Mouse (Mus musculus): Measurements from ENCODE around the gene Smtn. TPM values are rescaled to one million over a fixed set of nuclear protein-coding genes. Genes with fewer than 3 reads are reported as not detected.

Smtn gene
- polyA plus RNA-seq, 1 experiment from 2014 or later: 79.2 TPM

DNA sequence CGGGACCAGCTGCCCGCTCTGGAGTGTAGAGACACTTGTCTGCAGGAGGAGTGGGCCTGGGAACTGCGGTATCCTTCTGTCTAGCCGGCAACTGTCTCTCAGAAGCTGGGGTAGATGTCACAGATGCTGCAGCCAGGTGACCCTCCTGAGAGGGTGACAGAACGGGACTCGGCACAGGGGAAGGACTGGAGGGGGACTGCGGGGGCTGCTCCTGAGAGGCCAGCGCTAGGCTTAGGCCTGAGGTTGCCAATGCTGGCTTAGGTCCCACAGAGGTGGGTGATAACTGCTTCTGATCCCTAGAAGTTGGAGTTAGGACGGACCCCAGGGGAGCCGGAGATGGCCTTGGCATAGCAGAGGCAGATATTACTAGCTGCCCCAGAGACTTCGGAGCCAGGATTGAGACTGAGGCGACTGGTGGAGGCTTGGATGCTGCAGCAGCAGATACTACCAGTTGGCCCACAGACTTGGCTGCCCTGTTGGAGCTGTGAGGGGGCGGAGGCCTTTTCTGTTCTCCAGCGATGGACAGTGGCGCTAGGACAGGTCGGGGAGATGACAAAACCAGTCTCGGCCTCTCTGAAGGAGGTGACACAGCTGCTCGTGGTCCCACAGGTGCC lies 37.8 kb downstream of the Smtn start:
- 77% methylated on average over 18 of the region's 18 CpGs for WGBS
- no peak for ATAC-seq (replicated peaks; ENCODE audit: insufficient number of reproducible peaks, insufficient read depth, low FRiP score, low read depth)
- H3K4me2 ChIP-seq: no peak overlapping the region
- H3K9me3 ChIP-seq (replicated peaks): no peaks in the 10 kb centered on the region
- H3K4me1 ChIP-seq (replicated peaks): peaks cover 23% of the 10 kb centered on the region
- no peak overlapping the region for H3K9ac ChIP-seq
- H3K27ac ChIP-seq: no peak overlapping the region
- H3K27me3 ChIP-seq: no peaks in the 10 kb centered on the region
- no peak overlapping the region for H3K4me3 ChIP-seq
- no peaks in the 10 kb centered on the region for H3K36me3 ChIP-seq

DNA sequence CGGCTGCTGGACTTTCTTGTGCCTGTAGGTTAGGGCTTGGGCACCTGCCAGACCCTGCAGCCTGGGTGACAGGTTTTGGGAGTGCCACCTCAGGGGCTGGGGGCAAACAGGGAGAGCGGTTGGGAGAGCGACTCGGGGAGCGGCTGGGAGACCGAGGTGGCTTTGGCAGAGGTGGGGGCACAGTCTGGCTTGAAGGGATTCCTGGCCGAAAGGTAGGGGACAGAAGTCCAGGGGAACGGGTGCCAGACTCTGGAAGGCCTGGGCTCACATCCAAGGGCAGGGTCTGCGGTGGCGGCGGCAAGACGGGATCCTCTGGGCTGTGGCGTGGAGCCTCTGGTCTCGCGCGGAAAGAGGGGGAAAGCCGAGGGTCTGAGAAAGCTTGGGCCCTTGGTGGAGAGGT lies 38.4 kb downstream of the Smtn start:
- H3K27me3 ChIP-seq: no peaks in the 10 kb centered on the region
- H3K4me3 ChIP-seq: no peak overlapping the region
- peaks cover 23% of the 10 kb centered on the region for H3K4me1 ChIP-seq (replicated peaks)
- H3K4me2 ChIP-seq: no peak overlapping the region
- no peaks in the 10 kb centered on the region for H3K9me3 ChIP-seq (replicated peaks)
- no peak overlapping the region for H3K27ac ChIP-seq
- no peak for ATAC-seq (replicated peaks; ENCODE audit: insufficient number of reproducible peaks, insufficient read depth, low FRiP score, low read depth)
- no peak overlapping the region for H3K9ac ChIP-seq
- no peaks in the 10 kb centered on the region for H3K36me3 ChIP-seq
- WGBS: 74% methylated on average over 17 of the region's 17 CpGs

DNA sequence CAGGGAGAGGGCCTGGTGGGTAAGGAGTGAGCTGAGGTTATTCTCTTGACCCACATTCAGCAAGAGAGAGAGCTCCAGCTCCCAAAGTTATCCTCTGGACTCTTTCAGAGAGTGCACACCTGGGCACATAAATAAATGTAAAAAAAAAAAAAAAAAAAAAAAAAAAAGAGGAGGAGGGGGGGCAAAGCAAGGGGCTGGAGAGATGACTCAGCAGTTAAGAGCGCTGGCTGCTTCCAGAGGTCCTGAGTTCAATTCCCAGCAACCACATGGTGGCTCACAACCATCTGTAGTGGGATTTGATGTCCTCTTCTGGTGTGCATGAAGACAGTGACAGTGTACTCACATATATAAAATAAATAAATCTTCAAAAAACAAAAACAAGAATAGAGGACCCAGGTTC lies 43.1 kb downstream of the Smtn start:
- Histone ChIP-seq H3K9me3 (replicated peaks) (no peaks in the 10 kb centered on the region), H3K27me3 (no peaks in the 10 kb centered on the region), H3K4me3 (no peak overlapping the region), H3K27ac (no peak overlapping the region), H3K9ac (no peak overlapping the region), H3K4me1 (replicated peaks) (0 out of 2 replicates have a peak, but pooled peaks cover under 1% of the 10 kb centered on the region), H3K36me3 (no peaks in the 10 kb centered on the region), H3K4me2 (no peak overlapping the region)
- 95% methylated on average over 1 of the region's 1 CpGs for WGBS
- ATAC-seq (replicated peaks; ENCODE audit: insufficient number of reproducible peaks, insufficient read depth, low FRiP score, low read depth): no peak

DNA sequence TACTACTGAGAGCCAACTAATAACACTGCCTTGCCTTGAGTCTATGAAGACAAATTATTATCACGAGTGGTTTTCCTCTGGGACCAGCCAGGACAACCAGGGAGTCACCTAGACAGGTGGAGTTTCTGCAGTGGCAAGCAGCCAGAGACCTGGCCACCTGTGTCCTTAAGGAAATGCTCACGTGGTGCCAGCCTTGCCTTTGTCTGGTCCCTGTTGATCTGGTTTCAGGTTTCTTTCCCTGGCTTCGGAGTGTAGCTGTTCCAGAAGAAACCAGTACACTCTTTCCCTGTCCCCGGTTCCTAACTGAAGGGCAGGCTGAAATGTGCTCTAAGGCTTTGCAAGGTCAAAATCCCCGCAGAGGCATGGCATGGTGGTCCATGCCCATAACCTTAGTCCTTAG lies 43.7 kb downstream of the Smtn start:
- Histone ChIP-seq H3K4me3 (no peak overlapping the region), H3K4me1 (replicated peaks) (0 out of 2 replicates have a peak, but pooled peaks cover 5% of the 10 kb centered on the region), H3K9me3 (replicated peaks) (no peaks in the 10 kb centered on the region), H3K36me3 (no peaks in the 10 kb centered on the region), H3K27ac (no peak overlapping the region), H3K27me3 (no peaks in the 10 kb centered on the region), H3K9ac (no peak overlapping the region), H3K4me2 (no peak overlapping the region)
- no peak for ATAC-seq (replicated peaks; ENCODE audit: insufficient number of reproducible peaks, insufficient read depth, low FRiP score, low read depth)
- 52% methylated on average over 5 of the region's 5 CpGs for WGBS

DNA sequence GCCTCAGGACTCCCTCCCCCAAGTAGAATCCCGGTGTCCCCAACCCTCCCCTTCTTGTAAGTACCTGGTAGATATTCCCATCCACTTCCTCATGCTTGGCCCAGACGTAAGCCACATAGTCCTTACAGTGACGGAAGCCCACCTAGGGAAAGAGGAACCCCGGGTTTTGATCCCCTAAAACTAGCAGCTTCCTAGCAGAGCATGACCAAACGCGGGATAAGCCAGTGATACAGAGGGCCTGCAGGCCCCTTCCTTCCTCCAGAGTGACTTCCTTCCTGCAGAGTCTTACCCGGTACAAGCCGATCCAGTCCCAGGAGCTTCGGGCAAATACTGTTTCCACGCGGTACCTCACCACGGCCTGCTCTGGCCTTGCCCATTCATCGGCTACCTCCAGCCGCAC lies 44.9 kb downstream of the Smtn start:
- no peak overlapping the region for H3K27ac ChIP-seq
- H3K27me3 ChIP-seq: no peaks in the 10 kb centered on the region
- H3K9ac ChIP-seq: no peak overlapping the region
- H3K4me2 ChIP-seq: no peak overlapping the region
- no peaks in the 10 kb centered on the region for H3K9me3 ChIP-seq (replicated peaks)
- no peak overlapping the region for H3K4me3 ChIP-seq
- 77% methylated on average over 14 of the region's 14 CpGs for WGBS
- H3K36me3 ChIP-seq: no peaks in the 10 kb centered on the region
- no peak for ATAC-seq (replicated peaks; ENCODE audit: insufficient number of reproducible peaks, insufficient read depth, low FRiP score, low read depth)
- H3K4me1 ChIP-seq (replicated peaks): 0 out of 2 replicates have a peak, but pooled peaks cover 5% of the 10 kb centered on the region

DNA sequence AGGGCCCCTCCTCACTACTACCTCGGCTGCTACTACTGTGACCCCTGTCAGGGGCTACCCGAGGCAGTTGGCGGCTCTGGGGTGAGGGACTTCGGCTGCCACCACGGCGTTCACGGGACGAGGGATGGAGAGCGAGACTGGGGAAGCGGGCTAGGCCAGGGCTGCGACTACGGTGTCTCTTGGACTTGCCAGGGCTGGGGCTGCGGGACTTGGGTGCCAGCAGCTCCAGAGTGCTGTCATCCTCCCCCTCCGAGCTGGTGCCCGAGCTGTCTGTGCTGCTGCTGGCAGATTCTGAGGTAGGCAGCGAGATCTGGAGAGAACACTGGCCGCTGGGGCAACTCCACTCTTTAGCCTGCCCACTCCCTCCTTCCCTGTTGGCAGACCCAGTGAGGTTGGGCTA lies 45.6 kb downstream of the Smtn start:
- WGBS: 75% methylated on average over 17 of the region's 17 CpGs
- Histone ChIP-seq H3K9me3 (replicated peaks) (no peaks in the 10 kb centered on the region), H3K4me3 (no peak overlapping the region), H3K9ac (no peak overlapping the region), H3K27ac (no peak overlapping the region), H3K36me3 (no peaks in the 10 kb centered on the region), H3K27me3 (no peaks in the 10 kb centered on the region), H3K4me2 (no peak overlapping the region), H3K4me1 (replicated peaks) (0 out of 2 replicates have a peak, but pooled peaks cover 5% of the 10 kb centered on the region)
- ATAC-seq (replicated peaks; ENCODE audit: insufficient number of reproducible peaks, insufficient read depth, low FRiP score, low read depth): no peak; the same call in 1 of the 2 replicates

DNA sequence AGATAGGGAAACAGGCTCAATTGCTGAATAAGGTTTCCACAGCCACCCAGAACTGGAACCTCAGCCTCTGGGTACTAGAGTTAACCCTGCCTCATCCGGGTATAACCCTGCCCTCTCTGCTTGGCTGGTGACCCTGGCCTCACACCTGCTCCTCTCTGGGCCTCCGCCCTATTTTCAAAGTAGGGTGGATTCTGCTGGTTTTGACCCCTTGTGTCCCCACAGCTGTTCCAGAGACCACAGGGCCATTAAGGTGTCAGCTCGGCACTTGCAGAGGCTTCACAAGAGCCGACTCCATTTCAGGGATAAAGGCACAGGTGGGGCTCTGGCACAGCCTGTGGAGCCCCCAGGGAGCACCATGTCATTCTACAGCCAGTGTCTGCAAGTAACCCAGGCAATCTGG lies 47.7 kb downstream of the Smtn start:
- Histone ChIP-seq H3K9me3 (replicated peaks) (no peaks in the 10 kb centered on the region), H3K36me3 (no peaks in the 10 kb centered on the region), H3K4me3 (no peak overlapping the region), H3K4me1 (replicated peaks) (peaks cover 10% of the 10 kb centered on the region; the same call in 1 of the 2 replicates), H3K4me2 (no peak overlapping the region), H3K27me3 (no peaks in the 10 kb centered on the region), H3K9ac (no peak overlapping the region), H3K27ac (no peak overlapping the region)
- no peak for ATAC-seq (replicated peaks; ENCODE audit: insufficient number of reproducible peaks, insufficient read depth, low FRiP score, low read depth)
- WGBS: 69% methylated on average over 4 of the region's 4 CpGs

DNA sequence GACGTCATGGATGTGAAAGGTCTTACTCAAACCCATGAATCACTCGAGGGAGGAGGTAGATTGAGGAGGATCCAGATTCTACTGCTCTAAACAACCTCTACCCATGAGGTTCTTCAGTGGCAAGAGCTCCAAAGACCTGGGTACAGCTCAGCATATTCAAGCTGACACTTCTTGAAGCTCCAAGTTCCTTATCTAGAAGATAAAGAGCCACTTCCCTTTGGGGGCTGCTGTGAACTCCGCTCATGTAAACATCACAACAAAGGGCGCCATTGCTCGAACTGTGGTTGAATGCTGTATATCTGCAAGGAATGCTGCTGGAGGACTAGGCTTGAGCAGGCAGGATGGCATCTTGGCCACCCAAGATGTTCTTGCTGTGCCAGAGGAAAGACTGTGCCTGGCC lies 51.4 kb downstream of the Smtn start:
- 49% methylated on average over 5 of the region's 5 CpGs for WGBS

DNA sequence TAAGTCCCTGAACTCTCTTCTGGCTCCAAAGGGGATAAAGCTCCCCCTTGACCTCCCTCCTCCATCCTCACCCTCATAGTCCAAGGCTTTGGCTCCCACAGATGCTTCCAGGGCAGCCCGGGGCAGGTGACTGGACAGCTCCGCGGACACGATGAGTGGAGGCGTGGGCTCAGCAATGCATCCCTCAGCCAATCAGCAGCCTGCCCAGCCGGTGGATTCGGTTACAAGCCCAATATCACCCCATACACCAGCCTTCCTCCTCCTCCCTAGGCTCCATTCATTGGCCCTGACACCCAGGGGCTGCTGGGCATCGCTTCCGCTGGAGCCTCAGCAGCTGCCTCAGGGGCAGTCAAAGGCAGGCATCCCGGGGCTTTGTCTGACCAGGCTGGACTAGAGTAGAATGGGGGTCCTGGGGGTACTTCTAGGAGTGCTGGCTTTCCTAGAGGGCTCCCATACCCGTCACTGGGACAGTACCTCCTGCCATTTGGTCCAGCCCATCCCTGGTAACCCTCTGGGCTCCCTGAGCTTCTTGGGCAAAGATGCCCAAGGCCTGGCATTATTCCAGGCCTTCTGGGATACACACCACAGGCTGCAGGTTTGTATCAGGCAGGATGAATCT lies 52.4 kb downstream of the Smtn start, which contains the start of gene Pla2g3:
TSS of gene Pla2g3 (plus strand) at position 333 of the 619 bp plus-strand sequence.
- WGBS: 35% methylated on average over 11 of the region's 11 CpGs
- Histone ChIP-seq H3K36me3 (no peaks in the 10 kb centered on the region), H3K9ac (no peak within 1 kb of the TSS), H3K27ac (no peak within 1 kb of the TSS), H3K9me3 (replicated peaks) (no peaks in the 10 kb centered on the region), H3K4me3 (no peak within 1 kb of the TSS), H3K4me1 (replicated peaks) (peaks cover 13% of the 10 kb centered on the region; the same call in 1 of the 2 replicates), H3K27me3 (no peaks in the 10 kb centered on the region), H3K4me2 (no peak within 1 kb of the TSS)
- ATAC-seq (replicated peaks; ENCODE audit: insufficient number of reproducible peaks, insufficient read depth, low FRiP score, low read depth): no peak

More for the DNA sequence above, 51.4 kb downstream of the Smtn start:
- no peak for ATAC-seq (replicated peaks; ENCODE audit: insufficient number of reproducible peaks, insufficient read depth, low FRiP score, low read depth)
- Histone ChIP-seq H3K9ac (no peak overlapping the region), H3K27me3 (no peaks in the 10 kb centered on the region), H3K27ac (no peak overlapping the region), H3K9me3 (replicated peaks) (no peaks in the 10 kb centered on the region), H3K36me3 (no peaks in the 10 kb centered on the region), H3K4me3 (no peak overlapping the region), H3K4me2 (no peak overlapping the region), H3K4me1 (replicated peaks) (peaks cover 13% of the 10 kb centered on the region; the same call in 1 of the 2 replicates)

DNA sequence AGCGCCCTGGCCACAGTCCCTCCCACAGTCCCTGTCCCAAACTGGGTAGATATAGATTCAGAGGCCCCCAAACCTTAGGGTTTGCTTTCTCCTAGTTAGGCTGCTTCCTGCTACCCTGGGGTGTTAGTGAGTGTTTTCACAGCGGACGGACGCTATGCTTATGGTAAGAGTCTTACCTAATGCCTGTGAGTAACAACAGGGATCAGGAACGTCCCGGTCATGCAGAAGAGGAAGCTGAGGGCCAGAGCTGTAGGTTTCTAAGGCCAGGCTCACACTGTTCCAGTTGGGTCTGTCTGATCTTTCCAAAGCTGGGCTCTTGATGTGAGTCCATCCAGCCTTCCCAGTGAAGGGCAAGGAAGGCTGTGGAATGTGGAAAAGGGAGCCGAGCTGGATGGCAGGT lies 54.1 kb downstream of the Smtn start:
- Histone ChIP-seq H3K27me3 (no peaks in the 10 kb centered on the region), H3K9ac (no peak overlapping the region), H3K27ac (no peak overlapping the region), H3K9me3 (replicated peaks) (no peaks in the 10 kb centered on the region), H3K4me2 (no peak overlapping the region), H3K4me1 (replicated peaks) (peaks cover 8% of the 10 kb centered on the region; the same call in 1 of the 2 replicates), H3K4me3 (no peak overlapping the region), H3K36me3 (no peaks in the 10 kb centered on the region)
- ATAC-seq (replicated peaks; ENCODE audit: insufficient number of reproducible peaks, insufficient read depth, low FRiP score, low read depth): no peak
- 67% methylated on average over 7 of the region's 7 CpGs for WGBS

DNA sequence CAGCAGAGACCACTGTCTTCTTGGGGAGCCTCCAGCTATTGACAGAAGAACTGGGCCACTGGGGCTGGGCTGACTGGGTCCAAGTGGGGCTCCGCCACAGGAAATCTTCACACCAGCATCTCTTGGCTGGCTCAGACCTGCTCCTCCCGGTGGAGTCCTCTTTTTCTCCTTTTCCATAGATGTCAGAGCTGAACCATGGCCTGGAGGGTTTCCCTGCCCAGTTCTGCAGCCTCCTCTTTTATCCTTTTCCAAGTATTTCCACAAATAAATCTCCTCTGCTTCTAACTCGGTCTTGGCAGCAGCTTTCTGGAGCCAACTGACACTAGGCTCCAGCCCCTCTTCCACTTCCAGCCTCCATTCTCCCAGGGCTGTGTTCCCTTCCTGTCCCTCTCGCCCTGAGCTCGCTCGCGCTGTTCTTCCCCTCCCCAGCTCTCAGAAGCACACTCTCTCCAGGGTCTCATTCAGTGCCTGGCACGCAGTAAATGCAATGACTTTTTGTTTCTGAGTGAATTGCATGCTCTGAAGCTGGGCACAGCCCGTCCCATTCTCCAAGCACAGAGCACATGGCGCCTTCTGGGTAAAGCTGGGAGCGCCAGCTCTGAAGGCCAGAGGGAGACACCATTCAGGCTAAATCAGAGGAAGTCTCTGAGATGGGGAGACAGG lies 56.3 kb downstream of the Smtn start:
- no peak overlapping the region for H3K27ac ChIP-seq
- 51% methylated on average over 11 of the region's 11 CpGs for WGBS
- H3K4me2 ChIP-seq: no peak overlapping the region
- no peaks in the 10 kb centered on the region for H3K9me3 ChIP-seq (replicated peaks)
- no peaks in the 10 kb centered on the region for H3K36me3 ChIP-seq
- no peaks in the 10 kb centered on the region for H3K27me3 ChIP-seq
- no peak overlapping the region for H3K9ac ChIP-seq
- no peak for ATAC-seq (replicated peaks; ENCODE audit: insufficient number of reproducible peaks, insufficient read depth, low FRiP score, low read depth)
- H3K4me3 ChIP-seq: no peak overlapping the region
- peaks cover 8% of the 10 kb centered on the region; the same call in 1 of the 2 replicates for H3K4me1 ChIP-seq (replicated peaks)
